Mouse (Mus musculus) C2C12 (cell line): ENCODE results near the gene Gm49339. TPM values are rescaled to one million over a fixed set of nuclear protein-coding genes. Genes with fewer than 3 reads are reported as not detected.
"Not testable (repeated sequence)": the region's sequence is repeated elsewhere in the genome, so short reads cannot be mapped to it uniquely, and the experiment has no call there.

ENCODE experiments used
- H3K27me3 ChIP-seq: one replicate; pipeline ENCODE4 v1.6.1; 2011; ENCODE audit not compliant: control insufficient read depth, insufficient read depth, insufficient read length
- H3K36me3 ChIP-seq: one replicate; pipeline ENCODE4 v1.6.1; 2011; ENCODE audit not compliant: control insufficient read depth, insufficient read depth
- H3K4me3 ChIP-seq: one replicate; pipeline ENCODE4 v1.5.1; 2011; ENCODE audit warnings: mild to moderate bottlenecking, control low read depth; ENCODE audit not compliant: poor library complexity, insufficient read depth, severe bottlenecking
- H3K79me2 ChIP-seq: one replicate; pipeline ENCODE4 v1.6.1; 2011; ENCODE audit not compliant: control insufficient read depth, insufficient read depth
- H3K79me3 ChIP-seq: one replicate; pipeline ENCODE4 v1.6.1; 2011; ENCODE audit warnings: low read depth, control low read depth
- H3ac ChIP-seq: one replicate; pipeline ENCODE3; 2011; ENCODE audit warnings: low read depth; ENCODE audit not compliant: control insufficient read depth, insufficient read length
- CEBPB ChIP-seq: IDR thresholded peaks from one replicate; pipeline ENCODE4 v1.6.1; 2011; ENCODE audit warnings: low read depth, mild to moderate bottlenecking, control low read depth, moderate library complexity
- CTCF ChIP-seq: IDR thresholded peaks from one replicate; pipeline ENCODE4 v1.5.1; 2011; ENCODE audit not compliant: control insufficient read depth, insufficient read depth, insufficient read length
- FOSL1 ChIP-seq: IDR thresholded peaks from one replicate; pipeline ENCODE4 v1.8.0; 2011; ENCODE audit warnings: mild to moderate bottlenecking, low read length; ENCODE audit not compliant: poor library complexity, insufficient read depth, severe bottlenecking
- MAX ChIP-seq: IDR thresholded peaks from one replicate; pipeline ENCODE4 v1.6.1; 2011; ENCODE audit warnings: mild to moderate bottlenecking, control low read depth
- MYOD1 ChIP-seq: IDR thresholded peaks from one replicate; pipeline ENCODE4 v1.6.1; 2011; ENCODE audit warnings: low read depth; ENCODE audit not compliant: control insufficient read depth, insufficient read length
- MYOG ChIP-seq: IDR thresholded peaks from one replicate; pipeline ENCODE4 v1.6.1; 2011; ENCODE audit not compliant: control insufficient read depth, insufficient read length; ENCODE audit errors: extremely low read depth
- USF1 ChIP-seq: IDR thresholded peaks from one replicate; pipeline ENCODE4 v1.6.1; 2011; ENCODE audit warnings: low read depth, mild to moderate bottlenecking, control low read depth, moderate library complexity
- polyA plus RNA-seq: library from polyadenylated mRNA; unstranded; fragments of >200 nt; fragmentation: generic; extraction: Trizol; gene quantifications from one replicate; pipeline ENCODE4 v1.2.1, GENCODE M21; 2012; ENCODE audit warnings: missing spikeins

Gene Gm49339
- polyA plus RNA-seq, 1 experiment = not detected

- Histone ChIP-seq H3K36me3 (no peaks in the 10 kb centered on the region), H3K4me3 (no peak overlapping the region), H3ac (no peak overlapping the region), H3K79me2 (no peaks in the 10 kb centered on the region), H3K79me3 (no peaks in the 10 kb centered on the region), H3K27me3 (no peaks in the 10 kb centered on the region)
- TF ChIP-seq FOSL1 = no peak
- no peak for TF ChIP-seq MYOG
- no peak for TF ChIP-seq CEBPB
- no peak for TF ChIP-seq MAX
- no peak for TF ChIP-seq USF1
- no peak for TF ChIP-seq MYOD1
- TF ChIP-seq CTCF = no peak
Observed at GRCm38 (mm10) chr10:51455762-51456161, 24.6 kb upstream of the Gm49339 start.

DNA sequence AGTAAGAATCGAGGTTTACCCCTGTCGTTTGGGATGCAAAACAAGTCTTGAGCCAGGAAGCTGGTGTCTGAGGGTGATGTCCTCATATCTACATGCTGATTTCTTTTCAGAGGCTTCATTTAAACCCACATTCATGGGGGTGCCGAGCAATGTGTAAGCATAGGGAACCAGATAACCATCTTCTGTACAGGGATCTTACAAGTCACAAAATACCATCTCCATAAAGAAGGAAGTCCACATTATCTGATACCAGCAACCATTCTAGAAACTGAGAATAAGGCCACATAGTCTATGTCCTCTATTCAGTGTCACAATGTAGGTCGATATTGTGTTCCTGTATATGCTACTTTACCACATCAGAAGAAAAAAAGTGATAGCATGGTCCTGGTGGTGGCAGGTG lies 24.0 kb upstream of the Gm49339 start:
- Histone ChIP-seq H3K79me3 (no peaks in the 10 kb centered on the region), H3K36me3 (no peaks in the 10 kb centered on the region), H3K4me3 (no peak overlapping the region), H3K27me3 (no peaks in the 10 kb centered on the region), H3K79me2 (no peaks in the 10 kb centered on the region), H3ac (no peak overlapping the region)
- TF ChIP-seq CTCF (no peak), MYOG (no peak), FOSL1 (no peak), CEBPB (no peak), USF1 (no peak), MYOD1 (no peak), MAX (no peak)

DNA sequence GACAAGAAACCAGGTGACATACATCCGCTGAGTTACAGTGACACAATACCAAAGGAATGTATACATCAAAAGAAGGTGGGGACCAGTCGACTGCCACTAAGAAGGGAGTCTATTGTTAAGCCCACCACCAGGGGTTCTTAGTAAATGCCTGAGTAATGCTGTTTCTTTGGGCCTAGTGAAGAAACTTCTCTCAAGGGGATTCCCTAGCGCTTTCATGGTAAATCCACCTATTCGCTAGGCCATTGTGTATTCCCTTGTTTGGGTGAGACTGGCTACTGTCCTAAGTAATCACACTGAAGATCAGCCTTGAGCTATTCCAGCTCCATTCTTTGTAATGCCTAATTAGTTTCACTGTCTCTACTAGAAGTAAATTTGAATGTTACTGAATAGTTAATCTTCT lies 16.6 kb upstream of the Gm49339 start:
- not testable (repeated sequence) for H3K36me3 ChIP-seq, H3K79me3 ChIP-seq, H3ac ChIP-seq, H3K27me3 ChIP-seq, H3K79me2 ChIP-seq, H3K4me3 ChIP-seq

- not testable (repeated sequence) for H3K79me3 ChIP-seq, H3K79me2 ChIP-seq
Observed at GRCm38 (mm10) chr10:51490691-51491090, 10.3 kb downstream of the Gm49339 start, which contains the start of gene Lilrb4a. Gene Lilrb4a, plus strand, starts transcription at chr10:51490956.

DNA sequence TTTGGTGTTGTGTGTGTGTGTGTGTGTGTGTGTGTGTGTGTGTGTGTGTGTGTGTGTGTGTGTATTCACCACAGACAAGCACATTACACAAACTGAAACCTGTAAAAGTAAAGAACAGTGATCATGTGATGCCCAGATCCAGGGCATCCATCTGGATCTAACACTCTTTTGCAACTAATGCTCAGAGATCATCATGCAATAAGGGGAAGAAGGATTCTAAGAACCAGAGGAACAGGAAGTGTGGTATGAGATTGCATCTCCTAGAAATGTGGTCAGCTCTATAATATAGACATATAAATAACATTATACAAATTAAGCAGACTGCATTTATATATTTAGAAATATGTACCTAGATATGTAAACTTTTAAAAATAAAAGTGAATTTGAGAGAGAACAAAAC lies 39.6 kb downstream of the Gm49339 start:
- no peak overlapping the region for H3K4me3 ChIP-seq
- no peak overlapping the region for H3ac ChIP-seq
- H3K79me2 ChIP-seq = no peaks in the 10 kb centered on the region
- TF ChIP-seq CTCF (no peak), MAX (no peak), USF1 (no peak), FOSL1 (no peak), CEBPB (no peak), MYOD1 (no peak), MYOG (no peak)
- H3K36me3 ChIP-seq = no peaks in the 10 kb centered on the region
- H3K79me3 ChIP-seq = no peaks in the 10 kb centered on the region
- no peaks in the 10 kb centered on the region for H3K27me3 ChIP-seq

More at GRCm38 (mm10) chr10:51490691-51491090, 10.3 kb downstream of the Gm49339 start, which contains the start of gene Lilrb4a:
- not testable (repeated sequence) for H3K4me3 ChIP-seq, H3ac ChIP-seq, H3K36me3 ChIP-seq, H3K27me3 ChIP-seq

GRCm38 (mm10) chr10:51521453-51521852 lies 41.0 kb downstream of the Gm49339 start:
- Histone ChIP-seq H3K4me3 (no peak overlapping the region), H3K36me3 (no peaks in the 10 kb centered on the region), H3K27me3 (no peaks in the 10 kb centered on the region), H3K79me3 (no peaks in the 10 kb centered on the region), H3K79me2 (no peaks in the 10 kb centered on the region), H3ac (no peak overlapping the region)
- TF ChIP-seq FOSL1 (no peak), CEBPB (no peak), MYOG (no peak), MYOD1 (no peak), CTCF (no peak), USF1 (no peak), MAX (no peak)
